Mouse (Mus musculus) heart, adult 2 months (tissue): ENCODE data around the gene Ephx1.

Source experiments
- EP300 ChIP-seq: fragments of 200-500 bp; IDR thresholded peaks from 2 replicates; pipeline ENCODE4 v1.6.1; 2011; ENCODE audit warnings: low read depth, low read length, control low read depth; ENCODE audit not compliant: insufficient read depth
- POLR2A ChIP-seq: fragments of 200-500 bp; IDR thresholded peaks from 2 replicates; pipeline ENCODE4 v1.6.1; 2011; ENCODE audit warnings: mild to moderate bottlenecking, low read depth, low read length, control low read depth; ENCODE audit not compliant: insufficient read depth

DNA sequence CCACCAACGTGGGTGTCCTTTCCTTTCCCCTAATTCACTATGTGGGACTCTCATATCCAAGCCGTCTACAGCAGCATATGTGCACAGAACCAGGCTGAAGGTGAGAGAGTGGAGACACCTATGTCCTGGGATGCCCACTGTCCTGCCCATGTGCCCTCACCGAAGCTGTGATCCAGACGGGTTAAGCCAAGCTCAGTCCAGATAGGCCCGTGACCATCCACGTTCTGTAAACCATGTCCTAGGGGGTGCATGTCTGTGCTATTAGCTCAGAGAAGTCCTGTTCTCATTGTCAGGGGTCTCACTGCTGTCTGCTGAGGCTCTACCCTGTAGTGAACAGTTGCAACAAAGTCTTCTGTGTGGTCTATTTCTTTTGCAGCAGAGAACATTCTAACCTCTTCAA is 12.9 kb downstream of the Ephx1 start:
- TF ChIP-seq EP300 (no peak), POLR2A (no peak)
